Mouse (Mus musculus): ENCODE data around the gene Tmem8. TPM values are rescaled to one million over a fixed set of nuclear protein-coding genes. Genes with fewer than 3 reads are reported as not detected.
A peak's percentile ranks its signal among the peaks of the same experiment; 100 is the strongest.

Gene Tmem8
- polyA plus RNA-seq, 1 experiment = 4.1 TPM

DNA sequence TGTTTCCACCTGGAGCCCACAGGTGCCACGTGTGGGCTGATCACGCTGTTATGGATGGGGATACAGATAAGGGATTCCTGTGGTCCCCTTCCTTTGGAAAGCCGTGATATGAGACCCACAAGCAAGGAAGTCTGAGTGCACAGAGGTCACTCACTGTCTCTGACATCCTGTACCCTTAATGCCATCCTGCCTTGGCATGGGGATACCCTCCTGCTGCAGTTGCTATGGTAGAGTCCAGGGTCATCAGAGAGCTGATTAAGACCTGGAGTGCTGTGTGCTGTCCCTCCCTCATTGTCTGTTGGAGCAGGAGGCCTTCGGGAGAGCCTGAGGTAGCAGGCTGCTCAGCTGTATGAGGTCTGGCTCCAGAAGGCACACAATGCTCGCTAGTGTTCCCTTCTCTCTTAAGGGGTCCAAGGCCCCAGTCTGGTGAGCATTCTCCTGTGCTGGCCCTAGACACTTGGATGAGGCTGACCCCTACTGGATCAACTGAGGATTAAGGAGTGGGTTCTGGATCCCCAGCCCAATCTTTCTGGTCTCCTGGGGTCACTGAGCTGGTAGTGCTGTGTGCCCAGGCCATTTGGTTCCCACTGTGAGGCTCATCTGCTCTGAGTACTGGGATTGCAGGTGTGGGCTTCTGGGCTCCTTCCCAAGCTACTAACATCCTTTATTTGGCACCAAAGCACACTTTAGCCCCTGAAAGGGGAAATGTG is 9.5 kb downstream of the Tmem8 start:
- no peak for TF ChIP-seq GATA1 (IDR thresholded peaks at IDR 0.05; ENCODE audit: borderline replicate concordance, low read length)
- no peak for TF ChIP-seq FLI1 (IDR thresholded peaks at IDR 0.05; ENCODE audit: low read length)
- Histone ChIP-seq H3K36me3 (replicated peaks; ENCODE audit: low read length) (peaks cover 24% of the 10 kb centered on the region), H3K4me3 (replicated peaks) (peak overlapping the region; percentile 94), H3K27me3 (replicated peaks) (peaks cover 22% of the 10 kb centered on the region), H3K9me3 (no peaks in the 10 kb centered on the region), H3K4me1 (peaks cover 65% of the 10 kb centered on the region)

DNA sequence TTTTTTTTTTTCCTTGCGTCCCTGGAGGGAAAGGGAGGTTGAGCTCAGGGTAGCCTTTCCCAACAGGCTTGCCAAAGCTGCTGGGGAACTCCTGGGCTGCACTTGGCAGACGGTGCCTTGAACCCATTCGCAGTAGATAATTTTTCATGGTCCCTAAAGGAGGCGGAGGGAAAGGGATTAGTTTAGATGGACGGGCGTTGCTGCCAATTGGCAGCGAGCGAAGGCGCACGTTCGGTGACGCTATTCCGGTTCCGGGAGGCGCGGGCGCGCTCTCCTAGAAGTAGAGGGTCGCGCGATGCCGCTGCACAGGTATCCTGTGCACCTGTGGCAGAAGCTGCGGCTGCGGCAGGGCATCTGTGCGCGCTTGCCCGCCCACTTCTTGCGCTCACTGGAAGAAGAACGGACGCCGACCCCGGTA is 10.2 kb downstream of the Tmem8 start, which contains the start of gene Mrpl28:
Gene Mrpl28 (plus strand): TSS at position 234 of the 418 bp plus-strand sequence.
- H3K4me3 ChIP-seq (replicated peaks) = peak within 1 kb of the TSS; percentile 94
- TF ChIP-seq FLI1 (IDR thresholded peaks at IDR 0.05; ENCODE audit: low read length) = no peak
- TF ChIP-seq GATA1 (IDR thresholded peaks at IDR 0.05; ENCODE audit: borderline replicate concordance, low read length) = no peak
- H3K9me3 ChIP-seq = no peaks in the 10 kb centered on the region
- peaks cover 63% of the 10 kb centered on the region for H3K4me1 ChIP-seq
- H3K27me3 ChIP-seq (replicated peaks) = peaks cover 15% of the 10 kb centered on the region
- peaks cover 31% of the 10 kb centered on the region for H3K36me3 ChIP-seq (replicated peaks; ENCODE audit: low read length)

DNA sequence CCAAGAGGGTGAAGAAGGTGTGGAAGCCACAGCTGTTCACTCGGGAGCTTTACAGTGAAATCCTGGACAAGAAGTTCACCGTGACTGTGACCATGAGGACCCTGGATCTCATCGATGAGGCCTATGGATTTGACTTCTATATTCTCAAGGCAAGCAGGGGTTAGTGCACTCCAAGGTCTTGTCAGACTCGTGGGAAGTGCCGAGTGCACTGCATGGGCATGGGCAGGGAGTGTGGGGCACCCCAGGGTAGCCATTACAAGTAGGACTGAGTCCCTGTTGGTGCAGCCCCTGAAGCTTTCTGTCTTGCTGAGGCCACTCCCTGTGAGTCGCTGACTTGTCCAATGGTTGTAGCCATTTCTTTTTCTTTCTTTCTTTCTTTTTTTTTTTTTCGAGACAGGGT is 11.5 kb downstream of the Tmem8 start:
- Histone ChIP-seq H3K4me3 (replicated peaks) (peak overlapping the region; percentile 94), H3K36me3 (replicated peaks; ENCODE audit: low read length) (peaks cover 44% of the 10 kb centered on the region)

DNA sequence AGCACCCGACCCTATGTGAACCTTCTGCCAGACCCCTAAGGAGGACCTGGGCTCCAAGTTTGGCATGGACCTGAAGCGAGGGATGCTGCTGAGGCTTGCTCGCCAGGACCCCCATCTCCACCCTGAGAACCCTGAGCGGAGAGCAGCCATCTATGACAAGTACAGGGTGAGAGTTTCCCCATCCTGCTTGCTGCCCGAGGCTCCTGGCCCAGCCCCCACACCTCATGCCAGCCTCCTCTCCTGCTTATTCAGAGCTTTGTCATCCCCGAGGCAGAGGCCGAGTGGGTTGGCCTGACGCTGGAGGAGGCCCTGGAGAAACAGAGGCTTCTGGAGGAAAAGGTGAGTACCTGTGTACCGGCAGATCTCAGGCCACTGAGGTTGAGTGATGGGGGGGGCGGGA is 12.1 kb downstream of the Tmem8 start:
- TF ChIP-seq GATA1 (IDR thresholded peaks at IDR 0.05; ENCODE audit: borderline replicate concordance, low read length) = no peak
- TF ChIP-seq FLI1 (IDR thresholded peaks at IDR 0.05; ENCODE audit: low read length) = no peak

More for the DNA sequence above, 11.5 kb downstream of the Tmem8 start:
- TF ChIP-seq GATA1 (IDR thresholded peaks at IDR 0.05; ENCODE audit: borderline replicate concordance, low read length) (no peak), FLI1 (IDR thresholded peaks at IDR 0.05; ENCODE audit: low read length) (no peak)
- no peaks in the 10 kb centered on the region for H3K9me3 ChIP-seq
- peaks cover 53% of the 10 kb centered on the region for H3K4me1 ChIP-seq
- peaks cover 4% of the 10 kb centered on the region for H3K27me3 ChIP-seq (replicated peaks)

DNA sequence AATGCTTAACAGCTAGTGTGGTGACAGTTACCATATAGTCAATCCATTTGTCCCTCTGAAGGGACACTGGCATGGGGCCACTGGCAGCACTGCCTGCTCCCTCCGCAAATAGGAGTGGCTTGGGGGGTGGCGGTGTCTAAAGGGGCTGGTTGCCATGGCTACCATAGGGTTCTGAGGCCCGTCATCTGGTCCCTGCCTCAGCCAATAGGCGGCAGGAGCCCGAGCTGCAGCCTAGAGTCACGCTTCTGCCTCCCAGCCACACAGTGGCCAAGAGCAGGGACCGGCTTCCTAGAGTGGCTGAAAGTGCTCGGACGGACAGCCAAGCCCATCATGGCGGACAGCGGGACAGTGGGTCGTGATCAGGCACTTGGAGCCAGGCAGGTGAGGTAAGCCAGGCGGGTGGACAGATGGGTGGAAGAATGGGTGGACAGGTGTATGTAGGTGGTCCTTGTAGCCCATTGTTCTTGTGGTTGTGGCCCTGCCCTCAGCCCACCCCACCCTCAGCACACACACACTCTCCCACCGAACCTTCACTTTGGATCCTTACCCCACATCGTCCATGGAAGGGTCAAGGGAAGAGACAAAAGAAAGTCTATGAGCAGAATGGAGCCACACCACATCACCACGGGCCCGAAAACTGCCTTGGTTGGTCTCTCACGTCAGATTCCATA is 18.1 kb downstream of the Tmem8 start:
- H3K27me3 ChIP-seq (replicated peaks) = no peaks in the 10 kb centered on the region
- peaks cover 73% of the 10 kb centered on the region for H3K36me3 ChIP-seq (replicated peaks; ENCODE audit: low read length)
- peaks cover 3% of the 10 kb centered on the region; the same call in 1 of the 2 replicates for H3K4me1 ChIP-seq
- TF ChIP-seq FLI1 (IDR thresholded peaks at IDR 0.05; ENCODE audit: low read length) = no peak
- no peak for TF ChIP-seq GATA1 (IDR thresholded peaks at IDR 0.05; ENCODE audit: borderline replicate concordance, low read length)
- no peaks in the 10 kb centered on the region for H3K9me3 ChIP-seq
- H3K4me3 ChIP-seq (replicated peaks) = no peak overlapping the region

More for the DNA sequence above, 12.1 kb downstream of the Tmem8 start:
- no peak overlapping the region for H3K4me3 ChIP-seq (replicated peaks)
- H3K27me3 ChIP-seq (replicated peaks) = no peaks in the 10 kb centered on the region
- H3K4me1 ChIP-seq = peaks cover 46% of the 10 kb centered on the region
- H3K36me3 ChIP-seq (replicated peaks; ENCODE audit: low read length) = peaks cover 50% of the 10 kb centered on the region
- H3K9me3 ChIP-seq = no peaks in the 10 kb centered on the region

DNA sequence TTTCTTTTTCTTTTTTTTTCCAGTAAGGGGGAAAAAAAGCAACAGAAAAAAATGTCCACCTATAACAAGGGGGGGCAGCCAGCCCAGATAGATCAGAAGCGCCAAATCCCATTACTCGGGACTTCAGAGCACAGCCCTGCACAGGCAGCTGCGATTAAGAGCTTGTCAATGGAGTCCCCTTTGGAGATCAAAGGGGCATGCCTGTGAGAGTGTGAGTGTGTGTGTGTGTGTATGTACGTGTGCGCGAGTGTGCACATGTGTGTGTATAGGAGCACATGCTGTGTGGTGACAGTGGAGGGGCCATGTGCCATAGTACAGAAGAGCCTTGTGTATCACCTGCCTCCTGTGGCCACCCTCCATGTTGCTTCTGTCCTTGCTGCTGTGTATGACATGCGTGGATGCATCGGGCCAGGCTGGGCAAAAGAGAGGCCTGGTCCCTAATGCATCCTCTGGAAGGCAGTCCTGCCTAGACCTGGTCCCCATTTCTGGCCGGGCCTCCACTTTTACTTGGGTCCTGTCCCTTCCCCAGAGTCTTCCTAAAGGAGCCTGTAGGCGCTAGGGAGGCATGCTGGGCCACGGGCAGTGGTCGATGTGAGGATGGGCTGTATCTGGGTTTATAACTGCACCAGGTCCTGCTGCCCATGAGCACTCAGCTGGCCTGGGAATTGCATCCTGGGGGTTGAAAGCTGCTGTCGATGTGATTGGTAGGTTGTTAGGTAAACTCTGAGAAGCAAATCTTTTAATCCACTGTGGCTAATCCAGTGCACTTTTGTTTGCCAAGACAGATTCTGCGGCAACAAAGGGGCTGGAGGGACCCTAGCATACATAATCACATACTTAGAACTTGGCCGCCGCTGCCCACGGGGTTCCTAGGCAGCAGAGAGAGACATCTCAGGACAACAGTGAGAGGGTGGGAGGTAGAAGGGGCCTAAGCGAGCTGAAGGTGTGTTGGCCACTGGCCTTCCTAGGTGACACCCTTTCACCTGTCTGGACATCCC is 19.1 kb downstream of the Tmem8 start:
- TF ChIP-seq GATA1 (IDR thresholded peaks at IDR 0.05; ENCODE audit: borderline replicate concordance, low read length) (no peak), FLI1 (IDR thresholded peaks at IDR 0.05; ENCODE audit: low read length) (no peak)
- no peaks in the 10 kb centered on the region for H3K27me3 ChIP-seq (replicated peaks)
- peaks cover 4% of the 10 kb centered on the region for H3K4me1 ChIP-seq
- H3K36me3 ChIP-seq (replicated peaks; ENCODE audit: low read length) = peaks cover 63% of the 10 kb centered on the region
- no peaks in the 10 kb centered on the region for H3K9me3 ChIP-seq
- H3K4me3 ChIP-seq (replicated peaks) = peak overlapping the region; percentile 36

DNA sequence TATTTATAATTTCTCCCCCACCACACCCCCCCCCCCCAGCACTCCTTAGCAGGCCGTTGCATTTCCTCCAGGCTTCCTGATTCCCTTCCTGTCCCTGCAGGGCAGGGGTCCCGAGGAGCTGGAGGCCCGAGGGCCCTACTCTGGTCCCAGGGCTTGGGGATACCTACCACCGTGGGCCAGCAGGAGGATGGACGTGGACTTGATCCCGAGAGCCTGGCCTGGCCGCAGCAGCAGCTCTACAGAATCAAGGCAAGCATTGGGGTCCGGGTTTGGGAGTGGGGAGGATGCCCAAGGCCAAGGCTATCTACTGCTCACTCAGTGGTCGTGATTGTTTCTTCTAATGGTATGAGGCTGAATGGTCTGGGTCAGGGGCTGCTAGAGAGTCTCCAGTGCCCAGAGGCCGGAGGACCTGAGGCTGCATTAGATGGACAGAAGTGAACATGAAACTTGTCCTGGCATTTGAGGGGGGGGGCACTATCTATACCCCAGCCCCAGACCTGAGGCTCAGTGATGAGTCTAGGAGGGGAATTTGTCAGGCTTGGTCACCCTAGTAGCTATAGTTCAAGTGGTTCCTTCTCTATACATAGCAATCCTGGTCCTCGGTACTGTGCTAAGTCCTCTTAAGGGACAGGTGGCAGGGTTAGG is 24.1 kb downstream of the Tmem8 start:
- Histone ChIP-seq H3K36me3 (replicated peaks; ENCODE audit: low read length) (peaks cover 16% of the 10 kb centered on the region), H3K4me1 (peaks cover 43% of the 10 kb centered on the region), H3K4me3 (replicated peaks) (no peak overlapping the region), H3K27me3 (replicated peaks) (no peaks in the 10 kb centered on the region), H3K9me3 (no peaks in the 10 kb centered on the region)
- TF ChIP-seq FLI1 (IDR thresholded peaks at IDR 0.05; ENCODE audit: low read length) = no peak
- TF ChIP-seq GATA1 (IDR thresholded peaks at IDR 0.05; ENCODE audit: borderline replicate concordance, low read length) = no peak

DNA sequence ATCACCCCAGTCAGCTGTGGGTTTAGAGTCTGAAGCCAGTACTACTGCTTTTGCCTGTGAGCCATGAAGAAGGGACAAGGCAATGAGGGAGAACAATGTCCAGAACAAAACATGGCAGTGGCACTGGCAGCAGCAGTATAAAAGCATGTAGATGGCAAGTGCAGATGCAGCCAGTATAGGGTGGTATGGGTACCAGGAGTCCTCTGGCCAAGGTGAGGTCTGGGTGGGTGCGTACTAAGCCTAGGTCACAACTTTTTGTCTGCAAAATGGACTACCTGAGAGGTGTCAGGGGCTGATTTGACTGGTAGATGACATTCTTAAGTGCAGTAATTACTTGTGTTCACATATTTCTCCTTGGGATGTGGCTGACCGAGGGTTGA is 24.6 kb downstream of the Tmem8 start:
- no peaks in the 10 kb centered on the region for H3K9me3 ChIP-seq
- TF ChIP-seq GATA1 (IDR thresholded peaks at IDR 0.05; ENCODE audit: borderline replicate concordance, low read length) (no peak), FLI1 (IDR thresholded peaks at IDR 0.05; ENCODE audit: low read length) (no peak)

More for the DNA sequence above, 24.6 kb downstream of the Tmem8 start:
- Histone ChIP-seq H3K4me3 (replicated peaks) (peak overlapping the region; percentile 98), H3K27me3 (replicated peaks) (no peaks in the 10 kb centered on the region), H3K36me3 (replicated peaks; ENCODE audit: low read length) (peaks cover 16% of the 10 kb centered on the region), H3K4me1 (peaks cover 48% of the 10 kb centered on the region)
